Mouse (Mus musculus) ES-E14 (cell line): ENCODE data around the gene Mapkapk3.

Source experiments
- HCFC1 ChIP-seq: IDR thresholded peaks from 2 replicates; pipeline ENCODE4 v1.6.1; 2012; ENCODE audit warnings: low read length, inconsistent platforms, borderline replicate concordance; ENCODE audit not compliant: insufficient read depth
- ZNF384 ChIP-seq: IDR thresholded peaks from 2 replicates; pipeline ENCODE4 v1.6.1; 2012; ENCODE audit warnings: low read depth, low read length, inconsistent platforms

DNA sequence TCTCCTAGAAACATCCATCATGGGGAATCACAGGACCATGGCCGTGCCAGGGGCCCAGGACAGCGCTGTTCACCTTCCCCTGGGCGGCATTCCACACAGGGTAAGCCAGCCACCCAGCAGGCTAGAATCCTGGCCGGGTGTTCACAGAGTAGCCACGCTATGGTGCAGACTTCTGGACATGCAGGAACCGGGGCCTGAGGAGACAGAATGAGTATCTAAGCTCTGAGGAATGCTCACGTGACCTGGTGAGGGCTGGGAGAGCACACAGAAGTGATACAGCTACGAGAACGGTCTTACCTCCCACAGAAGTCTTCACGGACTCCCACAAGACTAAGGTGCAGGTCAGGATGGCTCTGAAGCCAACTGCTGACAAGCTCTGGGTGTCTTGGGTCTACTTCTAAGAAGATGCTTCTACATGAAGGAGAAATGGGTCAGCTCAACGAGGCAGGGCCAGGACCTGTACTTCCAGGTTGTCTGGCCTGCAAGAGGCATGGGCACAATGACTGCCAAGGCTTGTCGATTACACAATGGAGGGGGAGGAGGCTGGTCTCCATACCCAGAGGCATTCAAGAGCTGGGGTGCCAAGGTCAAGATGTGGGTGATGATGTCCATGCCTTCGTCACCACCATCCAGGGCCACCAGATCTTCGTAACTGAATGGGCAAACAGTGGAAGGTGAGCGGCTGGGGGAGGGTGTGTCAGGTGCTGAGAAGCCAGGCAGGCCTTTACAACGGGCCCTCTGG, 38.4 kb upstream of the Mapkapk3 start:
- TF ChIP-seq ZNF384, result no peak
- no peak for TF ChIP-seq HCFC1
